Mouse (Mus musculus): ENCODE results near the gene St6galnac3. TPM values are rescaled to one million over a fixed set of nuclear protein-coding genes. Genes with fewer than 3 reads are reported as not detected.
"Not testable (repeated sequence)": the region's sequence is repeated elsewhere in the genome, so short reads cannot be mapped to it uniquely, and the experiment has no call there.

St6galnac3 gene
- 10 to 100 TPM; 10.7 to 12.7 TPM for total RNA-seq (2021)

DNA sequence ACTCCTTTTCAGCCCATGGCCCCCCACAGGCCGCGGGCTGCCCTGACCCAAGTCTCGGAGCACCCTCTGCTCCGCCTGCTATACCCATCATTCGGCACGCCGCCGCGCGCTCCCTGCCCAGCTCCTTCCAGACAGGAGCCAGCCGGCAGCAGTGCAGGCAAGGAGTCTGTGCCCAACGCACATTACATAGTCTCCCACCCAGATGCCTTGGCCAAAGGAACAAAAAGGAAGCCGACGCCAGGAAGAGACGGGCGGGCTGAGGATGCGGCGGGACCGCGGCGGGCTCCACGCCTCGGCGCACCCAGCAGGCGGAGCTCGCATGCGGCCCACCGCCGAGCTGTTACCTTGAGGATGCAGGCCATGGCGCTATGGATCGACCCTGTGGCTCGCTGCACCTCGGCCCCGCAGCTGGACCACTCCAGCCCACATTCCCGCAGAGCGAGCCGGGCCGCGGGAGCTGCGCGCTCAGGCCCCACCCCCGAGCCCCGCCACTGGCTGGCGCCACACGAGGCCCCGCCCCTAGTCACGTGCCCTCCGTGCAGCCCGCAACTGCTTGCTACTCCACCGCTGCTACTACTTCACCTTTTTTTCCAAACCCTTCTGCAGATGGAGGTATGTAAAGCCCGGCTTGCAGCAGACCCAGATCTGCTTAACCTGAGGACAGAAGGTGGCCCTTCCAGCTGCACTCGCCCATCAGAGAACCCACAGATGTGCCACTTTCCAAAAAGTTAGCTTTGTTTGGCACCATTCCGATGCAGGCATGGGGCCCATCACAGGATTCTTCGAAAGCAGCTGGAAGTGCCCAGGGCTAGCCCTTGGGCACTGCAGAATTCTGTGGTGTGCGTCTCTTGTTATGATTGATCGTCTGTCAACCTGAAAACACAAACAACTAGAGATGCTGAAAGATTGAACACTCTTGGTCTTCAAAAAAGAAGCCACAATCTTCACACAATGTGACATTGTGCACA lies at the start of gene St6galnac3:
Gene St6galnac3, minus strand, starts transcription at position 474 of the 968 bp plus-strand sequence.
- DNase-seq (ENCODE audit: extremely low spot score in 1 of 2, low spot score in 2 of 2): peak; percentile 77 to 92
- intact Hi-C loops (cut with DNase I): no loop called here

GRCm38 (mm10) chr3:153774568-153774967 lies 49.6 kb upstream of the St6galnac3 start:
- no peak for DNase-seq (ENCODE audit: extremely low spot score in 1 of 2, low spot score in 2 of 2)
- intact Hi-C loops (cut with DNase I): no loop called here

- intact Hi-C loops (cut with DNase I): no loop called here
- DNase-seq (ENCODE audit: extremely low spot score in 1 of 2, low spot score in 2 of 2): no peak
Observed at GRCm38 (mm10) chr3:153771479-153771878, 46.5 kb upstream of the St6galnac3 start.

GRCm38 (mm10) chr3:153770573-153770972 lies 45.6 kb upstream of the St6galnac3 start:
- no peak for DNase-seq (ENCODE audit: extremely low spot score in 1 of 2, low spot score in 2 of 2)
- intact Hi-C loops (cut with DNase I): no loop called here

GRCm38 (mm10) chr3:153769220-153769619 lies 44.2 kb upstream of the St6galnac3 start:
- DNase-seq (ENCODE audit: extremely low spot score in 1 of 2, low spot score in 2 of 2): no peak
- intact Hi-C loops (cut with DNase I): no loop called here

GRCm38 (mm10) chr3:153765171-153765570 lies 40.2 kb upstream of the St6galnac3 start:
- DNase-seq (ENCODE audit: extremely low spot score in 1 of 2, low spot score in 2 of 2): no peak
- intact Hi-C loops (cut with DNase I): no loop called here

DNA sequence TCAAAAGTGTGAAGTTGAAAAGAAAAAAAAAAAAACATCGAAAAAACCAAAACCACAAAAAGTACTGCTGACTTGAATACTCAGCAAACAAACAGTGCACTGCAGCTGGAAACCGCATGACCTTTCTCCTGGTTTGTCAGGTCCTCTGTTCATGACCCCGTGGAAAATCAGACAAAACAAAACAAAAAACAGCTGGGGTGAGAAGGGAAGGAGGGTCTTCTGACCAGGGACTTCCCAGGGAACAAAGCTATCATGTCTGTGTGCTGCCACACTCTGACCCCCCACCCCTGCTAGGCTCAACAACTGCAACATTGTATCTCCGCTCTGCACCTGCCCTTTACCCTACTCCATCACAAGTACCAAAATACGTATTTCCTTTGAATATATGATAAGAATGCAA lies 39.8 kb upstream of the St6galnac3 start:
- intact Hi-C loops (cut with DNase I): no loop called here
- DNase-seq (ENCODE audit: extremely low spot score in 1 of 2, low spot score in 2 of 2): no peak

DNA sequence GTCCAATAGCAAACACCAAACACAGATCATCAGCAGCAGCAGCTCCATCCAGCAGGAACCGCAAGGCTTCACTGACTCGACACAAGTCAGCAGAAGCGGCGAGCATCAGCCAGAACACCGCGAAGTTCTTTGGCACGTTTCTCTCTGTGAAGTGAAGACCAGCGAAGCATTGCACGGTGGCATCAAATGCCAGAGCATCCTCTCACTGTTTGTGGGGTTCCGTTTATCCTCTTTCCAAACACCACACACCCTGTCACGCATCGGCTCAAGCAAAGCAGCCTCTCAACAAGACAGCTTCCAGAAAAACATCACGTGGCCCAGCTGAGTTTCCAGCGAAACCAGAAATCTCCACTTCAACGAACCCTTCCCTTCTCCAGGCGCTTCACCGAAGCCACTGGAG lies 36.2 kb upstream of the St6galnac3 start:
- intact Hi-C loops (cut with DNase I): no loop called here
- DNase-seq (ENCODE audit: extremely low spot score in 1 of 2, low spot score in 2 of 2): no peak

- intact Hi-C loops (cut with DNase I): no loop called here
- DNase-seq (ENCODE audit: extremely low spot score in 1 of 2, low spot score in 2 of 2): no peak
Observed at GRCm38 (mm10) chr3:153759269-153759668, 34.3 kb upstream of the St6galnac3 start.

- DNase-seq (ENCODE audit: extremely low spot score in 1 of 2, low spot score in 2 of 2): no peak
- intact Hi-C loops (cut with DNase I): no loop called here
Observed at GRCm38 (mm10) chr3:153756500-153756996, 31.6 kb upstream of the St6galnac3 start.

GRCm38 (mm10) chr3:153755785-153756326 lies 30.9 kb upstream of the St6galnac3 start:
- intact Hi-C loops (cut with DNase I); DNase-seq (ENCODE audit: extremely low spot score in 1 of 2, low spot score in 2 of 2): not testable (repeated sequence)

DNA sequence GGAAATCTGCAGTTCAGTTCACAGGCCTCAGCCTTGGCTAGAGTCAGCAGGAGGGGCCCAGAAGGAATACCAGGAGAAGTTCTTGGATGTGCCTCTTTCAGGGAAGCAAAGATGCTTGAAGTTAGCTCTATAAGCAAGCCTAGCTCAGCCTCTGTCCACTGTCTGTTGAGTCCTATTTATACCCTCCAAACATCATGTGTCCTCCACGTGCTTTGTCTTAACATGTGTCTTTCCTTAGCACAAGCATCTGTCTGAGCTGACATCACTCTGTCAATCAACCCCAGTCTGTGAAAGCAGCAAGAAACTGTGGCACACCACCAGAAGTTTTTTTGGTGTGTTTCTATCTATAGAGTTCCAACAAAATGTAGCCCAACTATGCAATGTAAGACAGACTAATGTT lies 26.5 kb upstream of the St6galnac3 start:
- intact Hi-C loops (cut with DNase I): no loop called here
- no peak for DNase-seq (ENCODE audit: extremely low spot score in 1 of 2, low spot score in 2 of 2)

DNA sequence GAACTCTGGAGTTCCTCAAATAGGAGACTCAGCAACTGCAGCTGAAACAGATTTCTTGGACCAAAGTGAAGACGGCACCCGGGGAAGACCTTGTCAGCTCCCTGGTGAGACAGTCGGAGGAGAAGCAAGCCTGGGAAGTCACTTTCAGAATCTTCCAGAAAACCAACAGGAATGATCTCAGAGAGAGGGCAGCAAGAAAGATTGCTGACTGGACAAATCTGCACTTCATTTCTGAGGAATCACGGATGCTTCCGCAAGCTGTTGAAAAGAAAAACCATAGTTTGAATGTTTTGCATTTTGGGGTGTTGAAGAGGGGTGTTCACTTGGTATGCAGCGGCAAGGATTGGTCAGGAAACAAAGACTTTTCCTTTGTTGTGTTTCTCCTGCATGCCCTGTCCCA lies 24.4 kb upstream of the St6galnac3 start:
- intact Hi-C loops (cut with DNase I): no loop called here
- DNase-seq (ENCODE audit: extremely low spot score in 1 of 2, low spot score in 2 of 2): no peak

- intact Hi-C loops (cut with DNase I): no loop called here
- DNase-seq (ENCODE audit: extremely low spot score in 1 of 2, low spot score in 2 of 2): no peak
Observed at GRCm38 (mm10) chr3:153748293-153748692, 23.3 kb upstream of the St6galnac3 start.

GRCm38 (mm10) chr3:153745099-153745498 lies 20.1 kb upstream of the St6galnac3 start:
- intact Hi-C loops (cut with DNase I): no loop called here

DNA sequence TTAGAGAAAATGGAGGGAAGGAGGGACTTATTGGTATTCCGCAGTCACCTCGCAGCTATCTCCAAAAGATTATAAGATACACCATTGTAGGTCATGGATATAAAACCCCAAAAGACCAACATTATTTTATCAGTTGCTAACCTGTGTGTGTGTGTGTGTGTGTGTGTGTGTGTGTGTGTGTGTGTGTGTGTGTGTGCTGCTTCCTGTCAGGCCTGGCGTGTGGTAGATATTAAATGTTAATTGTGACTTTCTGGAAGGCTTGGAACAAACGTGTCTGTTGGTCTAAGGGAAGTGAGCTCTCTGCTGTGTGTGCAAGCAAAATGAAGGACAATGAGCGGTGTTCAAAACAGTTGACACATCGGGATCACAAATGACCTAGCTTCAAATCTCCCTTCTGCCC lies 19.5 kb upstream of the St6galnac3 start:
- DNase-seq (ENCODE audit: extremely low spot score in 1 of 2, low spot score in 2 of 2): no peak
- intact Hi-C loops (cut with DNase I): no loop called here

More at GRCm38 (mm10) chr3:153745099-153745498, 20.1 kb upstream of the St6galnac3 start:
- no peak for DNase-seq (ENCODE audit: extremely low spot score in 1 of 2, low spot score in 2 of 2)

DNA sequence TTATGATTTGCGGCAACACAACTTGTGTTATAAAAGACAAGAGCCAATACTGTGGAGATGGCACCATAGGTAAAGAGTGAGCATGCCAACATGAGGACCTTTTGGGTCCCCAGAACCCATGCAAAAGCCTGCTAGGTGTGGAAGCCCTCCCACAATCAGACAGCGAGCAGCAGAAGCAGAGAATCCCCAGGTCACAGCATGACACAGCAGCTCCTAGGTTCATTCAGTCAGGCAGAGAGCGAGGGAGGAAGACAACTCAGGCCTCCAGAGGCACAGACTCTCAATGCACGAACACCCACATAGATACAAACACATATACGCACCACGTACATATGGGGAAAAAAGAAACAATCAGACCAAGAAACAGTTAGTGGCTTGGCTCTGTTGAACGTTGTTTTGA lies 16.8 kb upstream of the St6galnac3 start:
- DNase-seq (ENCODE audit: extremely low spot score in 1 of 2, low spot score in 2 of 2): no peak
- intact Hi-C loops (cut with DNase I): no loop called here

DNA sequence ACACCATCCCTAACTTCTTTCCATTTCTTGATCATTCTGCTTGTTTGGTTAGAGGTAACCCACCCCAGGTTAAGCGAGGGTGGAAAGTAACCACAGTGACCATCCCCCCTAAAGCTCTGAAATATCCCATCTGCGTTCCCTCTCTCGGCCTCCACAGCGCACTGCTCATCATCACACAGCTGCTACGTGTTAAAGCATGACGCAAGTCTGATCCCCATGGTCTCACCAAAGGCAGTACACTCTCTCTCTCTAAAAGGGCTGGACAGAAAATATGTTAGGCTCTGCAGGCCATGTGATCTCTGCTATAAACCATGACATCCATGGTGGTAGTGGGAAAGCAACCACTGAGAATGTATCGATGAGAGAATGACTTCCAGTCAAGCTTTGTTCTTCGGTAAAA lies 14.4 kb upstream of the St6galnac3 start:
- DNase-seq (ENCODE audit: extremely low spot score in 1 of 2, low spot score in 2 of 2): no peak
- intact Hi-C loops (cut with DNase I): no loop called here

- DNase-seq (ENCODE audit: extremely low spot score in 1 of 2, low spot score in 2 of 2): no peak
- intact Hi-C loops (cut with DNase I): no loop called here
Observed at GRCm38 (mm10) chr3:153738421-153738820, 13.4 kb upstream of the St6galnac3 start.

- DNase-seq (ENCODE audit: extremely low spot score in 1 of 2, low spot score in 2 of 2): no peak
- intact Hi-C loops (cut with DNase I): no loop called here
Observed at GRCm38 (mm10) chr3:153736756-153737280, 11.8 kb upstream of the St6galnac3 start.
